Mouse (Mus musculus): Measurements from ENCODE around the gene Mrps21.
A peak's percentile ranks its signal among the peaks of the same experiment; 100 is the strongest.

The Mrps21 gene

DNA sequence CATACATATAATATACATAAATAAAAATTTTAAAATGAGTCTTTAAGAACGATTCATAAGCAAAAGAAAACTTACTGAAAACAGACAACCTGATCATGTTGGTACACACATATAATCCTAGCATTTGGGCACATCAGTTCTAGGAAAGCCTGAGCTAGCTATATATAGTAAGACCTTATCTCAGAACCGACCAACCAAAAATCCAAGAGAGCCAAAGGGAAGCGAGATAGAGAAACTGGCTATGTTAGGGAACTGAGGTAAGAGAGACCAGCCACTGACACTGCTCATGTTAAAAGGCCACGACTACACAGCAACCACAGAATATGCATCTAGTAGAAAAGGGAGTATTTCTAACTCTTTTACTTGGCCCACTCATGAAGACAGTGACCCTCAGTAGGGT, 20.7 kb downstream of the Mrps21 start:
- no peak for DNase-seq (ENCODE audit: low spot score)

DNA sequence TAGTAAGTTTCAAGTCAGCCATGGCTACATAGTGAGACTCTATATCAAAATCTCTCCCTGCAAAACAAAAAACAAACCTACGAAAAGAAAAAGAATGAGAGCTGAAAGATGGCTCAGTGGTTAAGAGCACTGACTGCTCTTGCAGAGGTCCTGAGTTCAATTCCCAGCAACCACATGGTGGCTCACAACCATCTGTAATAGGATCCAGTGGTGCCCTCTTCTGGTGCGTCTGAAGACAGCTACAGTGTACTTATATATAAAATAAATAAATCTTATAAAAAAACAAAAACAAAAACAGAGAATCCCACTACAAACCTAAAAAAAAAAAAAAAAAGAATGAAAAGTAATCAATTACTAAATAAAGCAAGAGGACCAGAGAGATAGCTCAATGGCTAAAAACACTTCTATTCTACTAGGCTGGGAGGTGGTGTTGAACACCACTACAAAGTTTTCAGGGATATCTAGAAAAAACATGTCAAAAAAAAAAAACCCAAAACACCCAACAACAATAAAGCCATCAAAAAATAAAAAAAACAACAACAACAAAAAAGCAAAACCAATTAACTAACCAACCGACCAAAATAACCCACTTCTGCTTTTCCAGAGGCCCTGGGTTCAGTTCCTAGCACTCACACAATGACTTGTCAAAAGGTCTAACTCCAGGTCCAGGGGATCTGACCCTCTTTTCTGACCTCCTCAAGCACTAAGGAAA, 28.7 kb downstream of the Mrps21 start:
- DNase-seq (ENCODE audit: low spot score) = no peak

DNA sequence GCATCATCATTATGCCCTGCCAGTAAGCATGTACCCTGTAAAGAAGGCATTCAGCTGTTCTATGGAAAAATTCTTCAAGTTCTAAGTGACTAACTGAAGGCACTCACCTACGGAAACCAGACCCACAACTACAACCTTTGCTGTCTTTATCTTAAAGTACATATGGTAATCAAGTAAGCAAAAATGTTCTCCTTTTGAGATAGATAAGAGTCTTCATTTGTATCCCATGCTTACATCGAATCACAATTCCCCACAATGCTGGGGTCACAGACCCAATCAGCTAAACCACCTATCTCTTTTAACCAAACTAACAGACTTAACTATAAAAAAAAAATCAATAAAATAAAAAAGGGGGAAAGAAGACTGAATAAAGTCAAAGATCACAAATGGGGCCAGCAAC, 32.1 kb downstream of the Mrps21 start:
- no peak for DNase-seq (ENCODE audit: low spot score)

DNA sequence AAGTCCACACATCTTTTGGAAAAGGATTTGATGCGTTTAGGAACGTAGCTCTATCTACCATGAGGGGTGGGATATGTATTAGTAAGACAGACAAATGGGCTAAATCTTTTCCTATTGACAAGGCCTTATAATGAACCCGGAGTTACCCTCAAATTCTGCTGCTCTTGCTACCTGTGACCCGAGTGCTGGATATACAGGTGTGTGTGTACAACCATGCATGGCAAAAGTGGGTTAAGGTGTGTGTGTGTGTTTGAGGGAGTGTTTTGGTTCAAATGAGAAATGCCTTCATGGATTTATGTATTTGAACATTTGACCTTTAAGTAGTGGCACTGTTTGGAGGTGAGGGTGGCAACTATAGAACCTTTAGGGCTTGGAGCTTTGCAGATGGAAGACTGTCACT, 42.3 kb downstream of the Mrps21 start:
- DNase-seq (ENCODE audit: low spot score) = no peak

DNA sequence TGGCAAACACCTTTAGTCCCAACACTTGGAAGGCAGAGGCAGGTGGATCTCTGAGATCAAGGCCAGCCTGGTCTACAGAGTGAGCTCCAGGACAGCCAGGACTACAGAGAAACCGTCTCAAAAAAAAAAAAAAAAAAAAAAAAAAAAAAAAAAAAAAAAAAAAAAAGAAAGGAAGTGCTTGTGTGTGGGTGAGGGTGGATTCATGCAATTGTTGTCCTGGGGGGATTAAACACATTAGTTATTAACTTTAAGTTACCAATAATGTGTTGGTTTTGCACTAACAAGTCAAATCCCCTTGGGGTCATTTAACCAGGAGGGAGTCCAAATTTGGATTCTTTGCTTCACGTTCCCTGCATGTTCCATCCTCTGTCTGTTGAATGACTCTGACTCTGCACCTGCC, 45.0 kb downstream of the Mrps21 start:
- no peak for DNase-seq (ENCODE audit: low spot score)

DNA sequence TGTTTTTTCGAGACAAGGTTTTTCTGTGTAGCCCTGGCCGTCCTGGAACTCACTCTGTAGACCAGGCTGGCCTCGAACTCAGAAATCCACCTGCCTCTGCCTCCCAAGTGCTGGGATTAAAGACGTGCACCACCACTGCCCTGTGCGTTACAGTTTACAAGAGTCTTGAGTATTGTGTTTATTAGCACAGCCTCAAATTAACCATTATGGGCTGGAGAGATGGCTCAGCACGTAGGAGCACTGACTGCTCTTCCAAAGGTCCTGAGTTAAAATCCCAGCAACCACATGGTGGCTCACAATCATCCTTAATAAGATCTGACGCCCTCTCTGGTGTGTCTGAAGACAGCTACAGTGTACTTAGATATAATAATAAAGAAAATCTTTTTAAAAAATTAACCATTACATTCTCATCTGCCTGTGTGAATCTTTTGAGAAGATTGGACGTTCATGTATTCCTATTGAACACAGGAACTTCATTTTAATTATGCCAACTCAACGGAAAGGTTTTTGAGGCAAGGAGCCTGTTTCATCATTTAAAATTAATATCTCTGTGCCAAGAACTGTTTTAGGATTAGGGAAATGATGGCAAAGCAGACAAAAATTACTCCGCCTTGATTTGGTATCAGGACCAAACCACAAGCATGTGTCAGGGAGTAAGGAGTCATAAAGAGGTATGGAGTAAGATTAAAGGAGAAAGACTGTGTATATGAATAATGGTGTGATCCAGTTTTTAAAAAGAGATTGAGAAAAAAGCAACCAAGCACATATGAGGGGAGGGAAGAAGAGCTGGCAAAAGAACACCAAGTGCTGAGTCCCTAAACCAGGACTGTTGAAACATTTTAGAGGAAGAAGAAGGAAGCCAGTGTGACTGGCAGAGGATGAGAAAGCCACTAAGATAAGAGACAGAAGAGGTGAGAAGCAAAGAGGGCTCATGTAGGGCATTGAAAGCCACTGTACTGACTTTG, 51.0 kb downstream of the Mrps21 start:
- peak; percentile 5 for DNase-seq (ENCODE audit: low spot score)

DNA sequence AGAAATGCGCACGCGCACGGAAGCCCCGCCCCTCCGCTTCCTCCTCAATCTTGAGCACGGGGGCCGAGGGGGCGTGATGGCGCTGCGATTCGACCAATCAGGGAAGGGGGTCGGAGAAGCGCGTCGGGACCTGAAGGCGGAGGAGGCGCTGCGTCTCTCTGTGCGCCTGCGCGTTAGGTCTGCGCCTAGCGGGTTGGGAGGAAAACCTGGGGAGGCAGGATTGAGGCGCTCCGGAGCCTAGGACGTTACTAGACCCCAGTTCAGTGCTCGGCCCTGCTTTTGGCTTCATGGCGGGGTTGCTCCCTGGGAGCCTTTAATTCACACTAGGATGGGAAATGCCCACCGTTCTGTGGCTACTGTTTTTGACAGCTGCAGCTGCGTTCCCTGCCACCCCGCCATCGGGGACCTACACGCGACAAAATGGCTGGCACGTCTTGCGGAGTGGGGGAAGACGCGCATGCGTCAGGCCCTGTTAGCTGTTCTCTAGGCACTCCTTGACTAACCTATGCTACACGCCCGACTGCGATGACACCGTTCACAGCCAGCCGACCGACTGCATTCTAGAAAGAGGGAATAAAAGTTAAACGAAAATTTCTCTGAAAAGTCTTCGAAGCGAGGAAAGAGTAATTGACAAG, 51.9 kb downstream of the Mrps21 start:
- peak; percentile 98 for DNase-seq (ENCODE audit: low spot score)

DNA sequence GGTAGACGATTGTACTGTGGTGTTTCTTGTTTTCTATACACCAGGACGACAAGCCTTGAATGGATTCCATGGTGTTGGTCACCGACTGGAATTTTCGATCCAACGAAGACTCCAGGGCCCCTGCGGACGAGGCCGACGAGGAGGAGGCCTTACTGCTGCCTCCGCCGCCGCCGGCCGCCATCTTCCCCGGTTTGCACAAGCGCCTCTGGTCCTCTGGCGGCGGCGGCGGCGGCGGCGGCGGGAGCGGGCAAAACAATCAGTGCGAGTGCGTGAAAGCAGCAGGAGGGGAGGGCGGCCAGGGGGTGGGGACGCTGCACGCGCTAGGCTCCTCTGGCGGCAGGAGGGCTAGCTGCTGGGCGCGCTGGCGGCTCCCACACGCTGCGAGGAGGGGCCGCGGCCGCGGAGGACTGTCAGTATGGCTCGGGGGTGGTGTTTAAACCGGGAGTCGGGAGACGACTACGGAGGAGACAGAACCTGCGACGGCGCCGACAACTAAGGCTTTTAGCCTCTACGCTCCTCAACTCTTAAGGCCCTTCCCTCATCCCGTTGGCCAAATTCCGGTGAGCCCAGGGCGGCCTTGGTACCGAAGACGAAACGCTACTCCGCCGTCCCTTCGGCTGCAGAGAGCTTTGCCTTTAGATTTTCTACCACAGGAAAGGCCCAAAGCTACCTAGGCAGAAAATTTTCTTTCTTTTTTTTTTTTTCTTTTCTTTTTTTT, 52.6 kb downstream of the Mrps21 start, which contains the start of gene Rprd2:
TSS of gene Rprd2 (minus strand) at position 293 of the 718 bp plus-strand sequence.
- DNase-seq (ENCODE audit: low spot score) = peak; percentile 69

DNA sequence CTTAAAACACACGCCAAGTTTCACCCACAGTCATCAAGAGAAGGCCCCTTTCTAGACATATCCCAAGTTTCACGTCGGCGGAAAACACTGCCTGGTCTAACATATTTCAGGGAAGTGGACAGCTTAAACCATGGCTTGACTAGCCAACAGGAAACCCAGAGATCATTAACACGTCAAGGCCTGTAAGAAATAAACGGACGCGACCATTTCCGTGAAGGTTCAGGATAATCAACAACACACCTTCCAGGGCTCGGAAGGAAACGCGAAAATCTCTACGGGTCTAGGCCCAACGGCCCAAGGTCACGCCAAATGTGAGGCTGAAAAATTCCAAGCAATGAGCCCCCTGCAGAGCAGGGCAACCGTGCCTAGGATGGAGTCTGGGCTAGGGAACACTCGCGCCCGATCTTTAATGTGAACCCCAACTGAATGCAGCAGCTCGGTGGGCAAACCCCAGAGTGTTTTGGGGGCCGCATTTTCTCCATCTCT, 53.2 kb downstream of the Mrps21 start:
- peak; percentile 29 for DNase-seq (ENCODE audit: low spot score)

DNA sequence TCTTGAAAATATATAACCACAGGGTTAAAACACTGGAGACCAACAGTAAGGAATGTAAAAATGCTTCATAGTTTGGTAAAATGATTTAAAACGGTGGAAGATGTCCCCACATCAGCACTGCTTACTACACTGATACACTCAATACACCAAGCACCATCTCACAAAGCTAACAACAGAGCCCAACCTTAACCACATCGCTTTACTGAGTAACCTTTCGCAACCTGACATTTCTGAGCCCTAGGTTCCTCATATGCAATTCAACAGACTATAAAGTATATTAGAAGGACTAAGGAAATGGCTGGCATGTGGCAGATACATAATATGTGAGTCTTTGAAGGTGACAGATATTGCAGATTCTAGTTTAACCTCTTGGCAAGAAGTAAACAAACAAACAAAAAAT, 54.6 kb downstream of the Mrps21 start:
- no peak for DNase-seq (ENCODE audit: low spot score)
